In the genomic region with DNA sequence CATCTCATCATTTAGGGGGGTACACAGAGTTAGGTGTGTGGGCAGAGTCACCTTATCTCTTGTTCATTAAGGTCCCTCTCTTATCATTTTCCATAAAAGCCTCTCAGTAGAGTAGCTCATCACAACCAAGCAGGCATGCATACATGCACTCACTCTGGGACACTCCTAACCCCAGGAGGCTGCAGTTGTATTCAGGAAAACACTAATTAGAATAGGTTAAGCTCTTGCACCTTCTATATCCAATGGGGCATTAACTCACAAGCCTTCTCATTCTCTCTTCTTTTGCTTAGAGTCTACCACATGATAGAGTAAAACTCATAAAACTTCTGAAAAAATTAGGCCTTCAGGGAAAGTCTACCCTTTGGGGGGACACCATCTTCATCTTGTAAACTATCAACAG, we compare ENCODE assay signal across 38 mouse cellular contexts. TPM values are rescaled to one million over a fixed set of nuclear protein-coding genes. Genes with fewer than 3 reads are reported as not detected.
"Had no signal": no experiment of that assay in that cellular context is flagged by ENCODE, and none has a peak within 500 bp of the region (broad histone marks: within the 10 kb centered on the region; RNA-seq: fewer than 3 reads in every experiment).

Olfr358 (minus strand) TSS at position 101 of the 400 bp plus-strand sequence.

- H3K9ac ChIP-seq: limb, embryonic 12.5 days; limb, embryonic 13.5 days; limb, embryonic 15.5 days; liver, embryonic 12.5 days; liver, embryonic 13.5 days; liver, embryonic 14.5 days; liver, embryonic 15.5 days; liver, postnatal 0 days; lung, embryonic 14.5 days; lung, embryonic 15.5 days; midbrain, embryonic 12.5 days; midbrain, embryonic 13.5 days; midbrain, embryonic 15.5 days; neural tube, embryonic 12.5 days had no signal

- H3K9me3 ChIP-seq: limb, embryonic 15.5 days; liver, embryonic 12.5 days; liver, embryonic 13.5 days; liver, embryonic 15.5 days; lung, embryonic 15.5 days; midbrain, embryonic 15.5 days had no signal

- ATAC-seq: liver, embryonic 12.5 days; liver, postnatal 0 days; midbrain, embryonic 13.5 days; midbrain, embryonic 15.5 days; midbrain, embryonic 16.5 days had no signal

- H3K4me1 ChIP-seq: limb, embryonic 10.5 days; limb, embryonic 12.5 days; limb, embryonic 13.5 days; limb, embryonic 15.5 days; liver, embryonic 12.5 days; liver, embryonic 13.5 days; liver, embryonic 15.5 days; lung, embryonic 15.5 days; megakaryocyte, embryonic 14.5 days; midbrain, embryonic 10.5 days; midbrain, embryonic 12.5 days; midbrain, embryonic 13.5 days; midbrain, embryonic 15.5 days; neural tube, embryonic 12.5 days had no signal

- H3K27ac ChIP-seq: left cerebral cortex, adult 2 months; limb, embryonic 10.5 days; limb, embryonic 12.5 days; limb, embryonic 13.5 days; limb, embryonic 15.5 days; liver, embryonic 12.5 days; liver, embryonic 13.5 days; liver, embryonic 14.5 days; liver, embryonic 15.5 days; lung, embryonic 15.5 days; macrophage; midbrain, embryonic 10.5 days; midbrain, embryonic 12.5 days; midbrain, embryonic 13.5 days; midbrain, embryonic 15.5 days; neural tube, embryonic 12.5 days had no signal

- H3K36me3 ChIP-seq: limb, embryonic 10.5 days; limb, embryonic 12.5 days; limb, embryonic 13.5 days; limb, embryonic 15.5 days; liver, embryonic 12.5 days; liver, embryonic 13.5 days; liver, embryonic 15.5 days; lung, embryonic 15.5 days; midbrain, embryonic 10.5 days; midbrain, embryonic 12.5 days; midbrain, embryonic 13.5 days; midbrain, embryonic 15.5 days; neural tube, embryonic 12.5 days had no signal

- DNase-seq: left cerebral cortex, postnatal 4 days; liver; liver, embryonic 13.5 days; liver, postnatal 0 days; lung, adult 18-20 months; lung, adult 2 months; lung, embryonic 14.5 days; lung, postnatal 14 days; lung, postnatal 36 days; lung, postnatal 4 days; midbrain, embryonic 14.5 days had no signal

- H3K4me2 ChIP-seq: limb, embryonic 12.5 days; limb, embryonic 13.5 days; limb, embryonic 15.5 days; liver, embryonic 11.5 days; liver, embryonic 12.5 days; liver, embryonic 13.5 days; liver, embryonic 15.5 days; lung, embryonic 14.5 days; lung, embryonic 15.5 days; midbrain, embryonic 11.5 days; midbrain, embryonic 12.5 days; midbrain, embryonic 13.5 days; midbrain, embryonic 15.5 days; neural tube, embryonic 12.5 days had no signal

- H3K4me3 ChIP-seq: left cerebral cortex, adult 2 months; limb, embryonic 10.5 days; limb, embryonic 12.5 days; limb, embryonic 13.5 days; limb, embryonic 15.5 days; liver, embryonic 12.5 days; liver, embryonic 13.5 days; liver, embryonic 15.5 days; lung, embryonic 15.5 days; megakaryocyte, embryonic 14.5 days; midbrain, embryonic 10.5 days; midbrain, embryonic 12.5 days; midbrain, embryonic 13.5 days; midbrain, embryonic 15.5 days; myocyte; neural tube, embryonic 12.5 days had no signal

- H3K27me3 ChIP-seq: limb, embryonic 12.5 days; limb, embryonic 13.5 days; limb, embryonic 15.5 days; liver, embryonic 12.5 days; liver, embryonic 13.5 days; liver, embryonic 15.5 days; lung, embryonic 15.5 days; megakaryocyte, embryonic 14.5 days; midbrain, embryonic 12.5 days; midbrain, embryonic 13.5 days; midbrain, embryonic 15.5 days; neural tube, embryonic 12.5 days had no signal

RNA-seq across cellular contexts. Expression of gene Olfr358, which starts in this region (rescaled TPM):
- polyA plus RNA-seq: limb, embryonic 10.5 days; limb, embryonic 11.5 days; limb, embryonic 12.5 days; limb, embryonic 13.5 days; limb, embryonic 14.5 days; limb, embryonic 15.5 days; liver, adult 2 months; liver, embryonic 11.5 days; liver, embryonic 12.5 days; liver, embryonic 13.5 days; liver, embryonic 14.5 days; liver, embryonic 15.5 days; liver, embryonic 16.5 days; liver, postnatal 0 days; lung, adult 2 months; lung, embryonic 14.5 days; lung, embryonic 15.5 days; lung, embryonic 16.5 days; macrophage; midbrain, embryonic 10.5 days; midbrain, embryonic 11.5 days; midbrain, embryonic 12.5 days; midbrain, embryonic 13.5 days; midbrain, embryonic 14.5 days; midbrain, embryonic 15.5 days; midbrain, embryonic 16.5 days; midbrain, postnatal 0 days; myocyte; neural tube, embryonic 11.5 days; neural tube, embryonic 12.5 days had no signal
